Mouse (Mus musculus) brain, embryonic 14.5 days (tissue): ENCODE data around the gene Hspb7.

ENCODE experiments used
- CTCF ChIP-seq: fragments of 200-500 bp; IDR thresholded peaks from 2 replicates; pipeline ENCODE4 v1.5.1; 2012; ENCODE audit warnings: inconsistent platforms, mild to moderate bottlenecking, moderate library complexity, borderline replicate concordance; ENCODE audit not compliant: insufficient read depth, insufficient read length; ENCODE audit errors: extremely low read depth
- POLR2A ChIP-seq: fragments of 200-500 bp; IDR thresholded peaks from 2 replicates; pipeline ENCODE4 v1.6.1; 2012; ENCODE audit warnings: mild to moderate bottlenecking, inconsistent platforms, borderline replicate concordance; ENCODE audit not compliant: poor library complexity, insufficient read depth, insufficient read length, severe bottlenecking; ENCODE audit errors: extremely low read depth

DNA sequence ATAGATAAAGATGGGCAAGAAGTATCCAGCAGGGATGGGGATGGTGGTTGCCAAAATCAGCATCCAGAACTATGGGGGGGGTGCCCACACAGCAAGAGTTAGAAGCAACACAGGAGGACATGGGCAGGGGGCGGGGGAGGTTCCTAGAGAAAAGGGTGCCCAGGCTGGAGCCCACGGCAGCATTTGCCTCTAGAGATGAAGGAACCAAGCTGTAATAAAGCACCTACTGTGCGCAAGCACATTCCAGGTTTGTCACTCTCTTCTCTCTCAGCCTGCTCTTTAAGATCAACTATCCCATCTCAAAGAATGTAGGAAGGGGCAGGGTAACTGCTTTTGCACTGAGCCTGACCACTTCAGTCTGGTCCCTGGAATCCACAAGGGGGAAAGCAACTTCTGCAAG is 12.0 kb upstream of the Hspb7 start:
- TF ChIP-seq CTCF: no peak
- TF ChIP-seq POLR2A: no peak
